Mouse (Mus musculus) heart, embryonic 11.5 days (tissue): ENCODE results near the gene Dnaja3. TPM values are rescaled to one million over a fixed set of nuclear protein-coding genes. Genes with fewer than 3 reads are reported as not detected.

Experiments
- ATAC-seq: fragments of 200-750 bp; cut with Nextera tagmentation; replicated peaks from 2 replicates; pipeline ENCODE4 v1.8.0; 2017; ENCODE audit warnings: moderate library complexity; ENCODE audit not compliant: insufficient number of reproducible peaks, low FRiP score, low TSS enrichment
- H3K27ac ChIP-seq: fragments of 300-500 bp; sonication (generic); 2 replicates; pipeline ENCODE4 v1.5.1; 2014; ENCODE audit warnings: mild to moderate bottlenecking, low read depth, low read length
- H3K27me3 ChIP-seq: fragments of 300-500 bp; sonication (generic); 2 replicates; pipeline ENCODE4 v1.6.1; 2014; ENCODE audit warnings: mild to moderate bottlenecking, low read length, mixed read lengths; ENCODE audit not compliant: control insufficient read depth, insufficient read depth
- H3K36me3 ChIP-seq: fragments of 300-500 bp; sonication (generic); 2 replicates; pipeline ENCODE4 v1.6.1; 2014; ENCODE audit warnings: mild to moderate bottlenecking, low read length, moderate library complexity, mixed read lengths; ENCODE audit not compliant: control insufficient read depth, insufficient read depth
- H3K4me1 ChIP-seq: fragments of 300-500 bp; sonication (generic); 2 replicates; pipeline ENCODE4 v1.6.1; 2014; ENCODE audit warnings: low read length; ENCODE audit not compliant: control insufficient read depth, insufficient read depth
- H3K4me2 ChIP-seq: fragments of 300-500 bp; sonication (generic); 2 replicates; pipeline ENCODE4 v1.6.1; 2014; ENCODE audit warnings: mild to moderate bottlenecking, moderate library complexity
- H3K4me3 ChIP-seq: fragments of 300-500 bp; sonication (generic); 2 replicates; pipeline ENCODE4 v1.5.1; 2014; ENCODE audit warnings: low read depth, low read length
- H3K9ac ChIP-seq: fragments of 300-500 bp; sonication (generic); 2 replicates; pipeline ENCODE4 v1.6.1; 2014; ENCODE audit warnings: mild to moderate bottlenecking, low read depth, low read length, moderate library complexity
- H3K9me3 ChIP-seq: fragments of 300-500 bp; sonication (generic); replicated peaks from 2 replicates; pipeline ENCODE4 v1.6.1; 2016; ENCODE audit warnings: low read length; ENCODE audit not compliant: control insufficient read depth
- WGBS: fragments of 180-500 bp; shearing (Covaris S2); extraction: QIAGEN DNeasy Blood & Tissue Kit; methylation state at CpG from one replicate; pipeline ENCODE4 v1.1.7; 2014; ENCODE audit not compliant: insufficient replicate concordance; 5-methylcytosine and 5-hydroxymethylcytosine counted together
- polyA plus RNA-seq: library from polyadenylated mRNA; unstranded; fragments of >200 nt; fragmentation: Nextera tagmentation; extraction: Ambion mirVana; gene quantifications from 2 replicates; pipeline ENCODE4 v1.2.1, GENCODE M21; 2014

Dnaja3 gene
- polyA plus RNA-seq, 1 experiment from 2014 or later: 63.6 TPM

DNA sequence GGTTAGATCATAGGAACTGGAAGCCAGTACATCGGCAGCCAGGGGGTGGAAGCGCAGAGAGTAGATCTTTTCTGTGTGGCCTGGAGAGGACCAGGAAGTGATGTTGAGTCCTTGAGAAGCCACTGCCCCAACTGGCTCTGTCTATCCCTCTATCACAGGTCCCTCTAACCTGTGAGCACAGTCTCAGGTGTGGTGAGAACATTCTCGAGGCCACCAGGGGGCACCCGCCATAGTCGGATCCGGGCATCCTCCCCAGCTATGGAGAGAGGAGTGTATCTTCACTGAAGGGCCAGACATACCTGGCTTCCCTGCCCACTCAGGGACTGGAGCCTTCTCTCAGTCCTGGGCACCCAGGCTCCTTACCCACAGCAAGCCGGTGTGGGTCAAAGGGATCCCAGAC, 7.7 kb upstream of the Dnaja3 start:
- no peak overlapping the region for H3K9ac ChIP-seq
- no peak overlapping the region for H3K27ac ChIP-seq
- H3K27me3 ChIP-seq: no peaks in the 10 kb centered on the region
- peak; percentile 39; the same call in 1 of the 2 replicates for ATAC-seq
- H3K4me2 ChIP-seq: no peak overlapping the region
- 0 out of 2 replicates have a peak, but pooled peaks cover 3% of the 10 kb centered on the region for H3K36me3 ChIP-seq
- peaks cover 16% of the 10 kb centered on the region for H3K4me1 ChIP-seq
- no peak overlapping the region for H3K4me3 ChIP-seq
- H3K9me3 ChIP-seq: no peaks in the 10 kb centered on the region
- 45% methylated on average over 7 of the region's 7 CpGs for WGBS

GRCm38 (mm10) chr16:4633661-4634060, 6.1 kb upstream of the Dnaja3 start:
- no peak for ATAC-seq
- H3K9ac ChIP-seq: no peak overlapping the region

DNA sequence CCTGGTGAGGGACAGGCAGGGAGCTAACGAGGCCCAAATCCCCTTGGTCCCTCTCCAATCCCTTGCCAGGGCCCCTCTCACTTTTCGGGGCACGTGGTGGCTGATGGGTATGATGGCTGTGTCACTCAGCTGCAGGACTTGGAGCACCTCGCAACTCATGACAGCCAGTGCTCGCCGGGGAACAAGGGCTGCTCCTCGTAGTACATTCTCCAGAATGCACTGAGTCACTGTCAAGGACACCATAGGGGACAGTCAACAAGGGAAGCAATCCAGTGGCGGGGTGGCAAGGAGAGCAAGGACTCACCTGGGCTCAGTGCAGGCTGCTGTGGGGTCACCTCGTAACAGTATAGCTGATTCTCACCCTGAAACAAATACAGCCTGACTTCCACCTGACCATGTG, 5.1 kb upstream of the Dnaja3 start:
- WGBS: 55% methylated on average over 9 of the region's 9 CpGs
- ATAC-seq: no peak
- no peak overlapping the region for H3K27ac ChIP-seq

More at GRCm38 (mm10) chr16:4633661-4634060, 6.1 kb upstream of the Dnaja3 start:
- Histone ChIP-seq H3K9me3 (no peaks in the 10 kb centered on the region), H3K4me3 (no peak overlapping the region), H3K27me3 (no peaks in the 10 kb centered on the region), H3K27ac (no peak overlapping the region), H3K36me3 (0 out of 2 replicates have a peak, but pooled peaks cover 3% of the 10 kb centered on the region), H3K4me1 (peaks cover 11% of the 10 kb centered on the region), H3K4me2 (no peak overlapping the region)
- 88% methylated on average over 3 of the region's 3 CpGs for WGBS

GRCm38 (mm10) chr16:4635760-4636159, 4.0 kb upstream of the Dnaja3 start:
- Histone ChIP-seq H3K4me3 (no peak overlapping the region), H3K4me2 (no peak overlapping the region), H3K4me1 (peaks cover 22% of the 10 kb centered on the region), H3K27ac (no peak overlapping the region), H3K9me3 (no peaks in the 10 kb centered on the region), H3K27me3 (no peaks in the 10 kb centered on the region), H3K36me3 (0 out of 2 replicates have a peak, but pooled peaks cover 3% of the 10 kb centered on the region), H3K9ac (no peak overlapping the region)
- no peak for ATAC-seq
- WGBS: 56% methylated on average over 4 of the region's 4 CpGs

More for the DNA sequence above, 5.1 kb upstream of the Dnaja3 start:
- H3K4me1 ChIP-seq: peaks cover 16% of the 10 kb centered on the region
- H3K36me3 ChIP-seq: 0 out of 2 replicates have a peak, but pooled peaks cover 3% of the 10 kb centered on the region
- no peaks in the 10 kb centered on the region for H3K27me3 ChIP-seq
- no peaks in the 10 kb centered on the region for H3K9me3 ChIP-seq
- H3K9ac ChIP-seq: no peak overlapping the region
- no peak overlapping the region for H3K4me3 ChIP-seq
- no peak overlapping the region for H3K4me2 ChIP-seq

- H3K9me3 ChIP-seq: no peaks in the 10 kb centered on the region
- H3K27me3 ChIP-seq: no peaks in the 10 kb centered on the region
- H3K4me3 ChIP-seq: no peak overlapping the region
- no peak overlapping the region for H3K27ac ChIP-seq
- 60% methylated on average over 3 of the region's 3 CpGs for WGBS
- no peak overlapping the region for H3K9ac ChIP-seq
- no peak for ATAC-seq
- no peak overlapping the region for H3K4me2 ChIP-seq
- H3K36me3 ChIP-seq: no peaks in the 10 kb centered on the region; the same call in 1 of the 2 replicates
- H3K4me1 ChIP-seq: peaks cover 54% of the 10 kb centered on the region
Observed at GRCm38 (mm10) chr16:4638891-4639390, 848 bp upstream of the Dnaja3 start.

- Histone ChIP-seq H3K4me2 (peak overlapping the region; percentile 92), H3K27me3 (no peaks in the 10 kb centered on the region), H3K9ac (peak overlapping the region; percentile 87), H3K9me3 (no peaks in the 10 kb centered on the region), H3K4me1 (peaks cover 53% of the 10 kb centered on the region), H3K27ac (peak overlapping the region; percentile 89), H3K36me3 (no peaks in the 10 kb centered on the region; the same call in 1 of the 2 replicates), H3K4me3 (peak overlapping the region; percentile 78)
- 7% methylated on average over 17 of the region's 17 CpGs for WGBS
- ATAC-seq: no peak
Observed at GRCm38 (mm10) chr16:4640267-4641005, 647 bp downstream of the Dnaja3 start.

DNA sequence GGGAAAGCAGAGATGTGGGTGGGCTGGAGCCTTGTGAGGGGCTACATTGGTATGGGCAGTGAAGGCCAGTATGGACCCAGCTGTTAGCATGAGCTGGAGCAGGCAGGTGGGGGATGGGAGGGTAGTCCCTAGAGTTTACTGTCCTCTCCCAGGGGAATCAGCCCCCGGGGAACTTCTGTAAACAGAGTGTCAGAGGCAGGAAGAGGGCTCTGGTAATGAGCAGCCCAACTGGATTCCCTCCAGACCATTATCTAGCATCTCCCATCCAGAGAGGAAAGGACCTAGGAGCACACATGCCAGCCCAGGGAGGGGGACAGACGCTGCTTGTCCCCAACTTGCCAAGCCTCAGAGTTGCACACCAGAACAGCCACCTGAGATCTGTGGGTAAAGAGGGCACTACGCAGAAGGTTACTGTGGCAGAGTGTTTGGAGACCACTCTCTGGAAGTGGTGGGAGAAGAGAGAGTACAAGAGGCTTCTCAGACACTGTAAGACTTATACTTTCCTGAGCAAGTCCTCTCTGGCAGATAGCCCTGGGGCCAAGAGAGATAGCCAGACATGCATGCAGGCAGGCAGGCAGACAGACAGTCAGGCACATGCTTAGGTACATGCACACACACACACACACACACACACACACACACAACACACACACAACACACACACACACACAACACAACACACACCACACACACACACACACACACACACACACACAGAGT, 1.5 kb downstream of the Dnaja3 start:
- H3K9ac ChIP-seq: 0 out of 2 replicates have a peak overlapping the region, but pooled peaks have one; percentile 43
- ATAC-seq: no peak
- H3K4me1 ChIP-seq: peaks cover 57% of the 10 kb centered on the region
- H3K4me3 ChIP-seq: peak overlapping the region; percentile 78
- H3K4me2 ChIP-seq: peak overlapping the region; percentile 92
- WGBS: 32% methylated on average over 3 of the region's 3 CpGs
- no peaks in the 10 kb centered on the region for H3K9me3 ChIP-seq
- no peaks in the 10 kb centered on the region; the same call in 1 of the 2 replicates for H3K36me3 ChIP-seq
- peak overlapping the region; percentile 89 for H3K27ac ChIP-seq
- no peaks in the 10 kb centered on the region for H3K27me3 ChIP-seq

GRCm38 (mm10) chr16:4642190-4642589, 2.4 kb downstream of the Dnaja3 start:
- 18% methylated on average over 13 of the region's 13 CpGs for WGBS
- peaks cover 66% of the 10 kb centered on the region for H3K4me1 ChIP-seq
- no peaks in the 10 kb centered on the region for H3K27me3 ChIP-seq
- peak overlapping the region; percentile 89 for H3K27ac ChIP-seq
- H3K36me3 ChIP-seq: no peaks in the 10 kb centered on the region; the same call in 1 of the 2 replicates
- peak overlapping the region; percentile 49 for H3K9ac ChIP-seq
- peak overlapping the region; percentile 8 for H3K4me3 ChIP-seq
- ATAC-seq: peak; percentile 73
- no peaks in the 10 kb centered on the region for H3K9me3 ChIP-seq
- H3K4me2 ChIP-seq: peak overlapping the region; percentile 92
